Mouse (Mus musculus) heart, adult 9 months (tissue): ENCODE results near the gene Psg27.
"Not testable (repeated sequence)": the region's sequence is repeated elsewhere in the genome, so short reads cannot be mapped to it uniquely, and the experiment has no call there.

Source experiments
- DNase-seq, 2 experiments: peaks; one replicate each; pipeline ENCODE4 v3.0.0; 2022; ENCODE audit warnings: low spot score in 2 of 2

The Psg27 gene

DNA sequence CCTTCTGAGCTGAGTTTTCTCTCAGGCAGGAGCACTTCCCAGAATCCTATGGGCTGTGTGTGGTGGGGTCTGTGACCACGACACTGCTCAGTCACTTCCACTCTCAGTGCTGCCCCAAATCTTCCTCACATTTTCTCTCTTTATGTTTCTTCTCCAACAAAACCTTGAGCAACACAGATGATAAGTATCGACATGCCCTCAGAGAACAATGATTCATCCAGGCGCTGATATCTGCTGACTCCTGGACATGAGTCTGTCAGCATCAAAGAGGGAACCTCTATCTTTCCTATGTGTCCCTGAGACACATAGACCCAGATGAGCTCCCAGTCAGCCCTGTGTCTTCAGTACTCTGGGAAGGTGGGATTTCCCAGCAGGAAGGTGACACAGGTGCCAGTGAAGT, at the start of gene Psg27:
Gene Psg27, minus strand, starts transcription at position 101 of the 400 bp plus-strand sequence.
- no peak for DNase-seq

DNA sequence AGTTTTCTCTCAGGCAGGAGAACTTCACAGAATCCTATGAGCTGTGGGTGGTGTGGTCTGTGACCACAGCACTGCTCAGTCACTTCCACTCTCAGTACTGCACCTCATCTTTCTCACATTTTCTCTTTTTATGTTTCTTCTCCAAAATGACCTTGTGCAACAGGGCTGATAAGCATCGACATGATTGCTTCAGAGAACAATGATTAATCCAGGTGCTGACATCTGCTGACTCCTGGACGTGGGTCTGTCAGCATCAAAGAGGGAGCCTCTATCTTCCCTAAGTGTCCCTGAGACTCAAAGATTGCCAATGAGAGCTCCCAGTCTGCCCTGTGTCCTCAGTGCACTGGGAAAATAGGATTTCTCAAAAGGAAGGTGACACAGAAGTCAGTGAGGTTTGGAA, 49.3 kb upstream of the Psg27 start, which contains the start of gene Psg23:
Gene Psg23, minus strand, starts transcription at position 101 of the 400 bp plus-strand sequence.
- not testable (repeated sequence) for DNase-seq

DNA sequence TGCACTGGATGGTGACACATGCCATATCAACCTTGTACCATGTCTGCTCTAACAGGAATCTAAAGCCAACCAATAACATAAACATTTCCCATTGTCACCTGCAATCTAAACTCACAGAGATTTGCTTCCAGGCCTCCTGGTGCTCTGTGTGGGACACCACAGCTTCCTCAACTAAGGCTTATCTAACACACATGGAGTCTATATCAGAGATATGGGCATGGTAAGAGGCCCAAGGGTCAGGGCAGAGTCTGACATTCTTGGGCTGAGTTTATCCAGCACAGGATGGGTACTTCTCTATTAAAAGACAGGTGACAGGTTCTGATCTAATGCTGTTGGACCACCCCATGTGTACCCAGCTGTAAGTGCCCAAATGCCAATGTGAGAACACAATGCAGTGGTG, 7.3 kb downstream of the Psg27 start:
- no peak for DNase-seq

DNA sequence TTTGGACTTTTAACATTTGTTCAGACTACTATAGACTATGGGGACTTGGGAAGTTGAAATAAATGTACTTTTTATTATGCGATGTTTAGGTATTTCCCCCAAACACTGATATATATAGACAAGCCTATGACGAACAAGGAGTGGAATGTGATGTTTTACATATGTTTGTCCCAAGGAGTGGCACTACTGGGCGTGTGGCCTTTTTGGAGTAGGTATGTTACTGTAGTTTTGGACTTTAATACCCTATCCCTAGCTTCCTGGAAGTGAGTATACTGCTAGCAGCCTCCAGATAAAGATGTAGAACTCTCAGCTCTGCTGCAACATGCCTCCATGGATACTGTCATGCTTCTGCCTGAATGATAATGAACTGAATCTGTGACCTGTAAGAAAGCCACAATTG, 11.4 kb downstream of the Psg27 start:
- not testable (repeated sequence) for DNase-seq

DNA sequence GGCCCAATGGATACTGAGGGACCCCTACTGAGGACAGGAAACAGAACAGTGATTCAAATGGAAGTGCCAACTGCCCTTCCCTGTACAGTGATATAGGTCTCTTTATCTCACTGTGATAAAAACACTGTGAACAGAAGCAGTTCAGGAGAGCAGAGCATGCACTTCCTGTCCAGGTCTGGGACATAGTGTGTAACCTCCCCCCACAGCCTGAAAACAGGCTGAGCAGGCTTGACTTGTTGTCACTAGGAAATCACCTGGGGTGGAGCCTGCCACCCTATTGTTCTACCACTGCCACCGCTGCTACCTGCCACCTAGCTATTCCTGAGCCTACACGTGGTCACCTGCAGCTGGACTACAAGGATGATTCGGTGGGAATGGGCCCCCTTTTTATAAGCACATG, 33.7 kb downstream of the Psg27 start:
- DNase-seq: no peak

DNA sequence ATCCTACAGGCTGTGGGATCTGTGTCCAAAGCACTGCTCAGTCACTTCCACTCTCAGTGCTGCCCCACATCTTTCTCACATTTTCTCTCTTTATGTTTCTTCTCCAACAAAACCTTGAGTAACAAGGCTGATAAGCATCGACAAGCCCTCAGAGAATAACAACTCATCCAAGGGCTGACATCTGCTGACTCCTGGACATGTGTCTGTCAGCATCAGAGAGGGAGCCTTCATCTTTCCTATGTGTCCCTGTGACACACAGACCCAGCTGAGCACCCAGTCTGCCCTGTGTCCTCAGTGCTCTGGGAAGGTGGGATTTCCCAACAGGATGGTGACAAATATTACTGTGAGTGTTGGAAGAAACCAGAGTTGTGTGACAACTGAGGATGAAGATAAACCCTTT, 34.9 kb downstream of the Psg27 start, which contains the start of gene Psg25:
Gene Psg25, minus strand, starts transcription at position 101 of the 400 bp plus-strand sequence.
- no peak for DNase-seq

DNA sequence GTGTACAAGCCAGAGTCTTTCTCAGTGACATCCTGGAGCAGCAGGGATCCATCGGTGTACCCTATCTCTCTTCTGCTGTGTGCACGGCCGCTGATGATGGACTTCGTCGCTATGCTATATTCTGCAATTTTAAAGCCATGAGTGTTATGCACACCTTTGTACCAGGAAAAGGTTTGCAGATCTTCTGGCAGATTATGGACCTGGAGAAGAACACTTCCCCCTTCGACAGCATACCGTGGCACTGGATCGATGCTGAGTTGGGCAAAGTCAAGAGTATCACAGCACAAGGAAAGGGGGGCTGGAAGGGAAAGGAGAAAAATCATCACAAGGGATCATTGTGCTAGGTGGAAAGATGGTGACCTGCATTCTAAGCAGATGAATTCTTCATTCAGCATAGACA, 42.4 kb downstream of the Psg27 start:
- no peak for DNase-seq

DNA sequence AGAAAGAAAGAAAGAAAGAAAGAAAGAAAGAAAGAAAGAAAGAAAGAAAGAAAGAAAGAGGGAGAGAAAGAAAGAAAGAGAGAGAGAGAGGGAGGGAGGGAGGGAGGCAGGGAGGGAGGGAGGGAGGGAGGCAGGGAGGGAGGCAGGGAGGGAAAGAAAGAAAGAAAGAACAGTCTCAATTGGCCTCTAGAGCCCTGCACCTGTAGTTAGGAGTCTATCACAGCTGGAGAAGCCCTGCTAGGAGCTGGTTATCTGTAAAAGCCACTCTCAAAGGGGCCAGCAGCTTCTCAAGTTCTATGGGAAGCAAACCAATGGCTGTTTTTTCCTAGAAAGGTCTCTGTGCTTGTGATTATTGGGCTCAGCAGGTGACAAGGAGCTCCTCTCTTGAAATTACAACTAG, 54.3 kb downstream of the Psg27 start:
- not testable (repeated sequence) for DNase-seq

DNA sequence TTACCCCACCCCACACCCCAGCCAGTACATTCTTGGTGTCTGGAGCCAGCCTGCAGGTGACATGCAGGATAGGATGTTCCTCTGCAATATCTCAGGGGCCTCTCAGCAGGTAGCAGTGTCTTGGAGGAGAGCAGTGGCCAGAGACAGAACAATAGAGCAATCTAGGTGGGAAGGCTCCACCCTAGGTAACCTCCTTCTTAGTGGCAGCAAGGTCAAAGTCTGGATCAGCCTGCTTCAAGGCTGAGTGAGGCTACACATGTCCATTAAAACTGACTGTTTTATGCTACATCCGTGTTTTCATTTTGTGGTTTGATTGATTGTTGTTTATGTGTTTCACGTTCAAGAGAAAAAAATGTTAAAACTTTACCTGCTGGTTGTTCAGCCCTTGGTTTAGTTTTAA, 54.7 kb downstream of the Psg27 start:
- DNase-seq: not testable (repeated sequence)

DNA sequence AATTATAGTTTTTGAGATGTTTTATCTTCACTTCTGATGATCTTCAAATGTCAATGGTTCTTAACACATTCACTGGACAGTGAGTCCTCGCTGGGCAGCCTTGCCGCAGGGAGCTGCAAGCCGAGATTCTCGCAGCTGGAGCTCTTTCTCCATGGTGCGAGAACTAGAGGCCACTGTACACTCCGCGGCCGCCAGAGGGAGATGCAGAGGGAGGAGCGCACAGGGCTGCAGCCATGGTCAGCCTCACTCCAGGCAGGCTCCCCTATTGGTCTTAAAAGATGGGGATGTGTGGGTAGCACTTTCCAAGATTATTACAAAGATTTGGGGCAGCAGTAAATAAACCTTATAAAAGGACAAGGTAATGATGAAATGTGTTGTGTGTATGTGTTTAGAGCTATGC, 55.6 kb downstream of the Psg27 start:
- DNase-seq: no peak
